Mouse (Mus musculus) adrenal gland, adult 18-20 months (tissue): ENCODE measurements around the gene Stfa3. TPM values are rescaled to one million over a fixed set of nuclear protein-coding genes. Genes with fewer than 3 reads are reported as not detected.
"Not testable (repeated sequence)": the region's sequence is repeated elsewhere in the genome, so short reads cannot be mapped to it uniquely, and the experiment has no call there.

Experiments
- DNase-seq, 2 experiments: peaks; one replicate each; pipeline ENCODE4 v3.0.0; 2021 to 2022; ENCODE audit warnings: low spot score in 2 of 2
- long read RNA-seq, 2 experiments: library from polyadenylated mRNA; stranded (forward); transcript quantifications; one replicate each; pipeline ENCODE4 v2.0.0; 2021
- total RNA-seq, 2 experiments: library from RNA; stranded (reverse); gene quantifications; 1 replicate in 1 of 2; 2 replicates in 1 of 2; pipeline ENCODE4 v1.2.3; 2021

Gene Stfa3
- not detected for total RNA-seq
- long read RNA-seq, experiment 1, result 0 reads
- long read RNA-seq, experiment 2, result 0 reads

GRCm38 (mm10) chr16:36455342-36455802 is at the start of gene Stfa3:
Gene Stfa3 (minus strand): TSS chr16:36455392.
- no peak for DNase-seq

GRCm38 (mm10) chr16:36502286-36502685 is 47.1 kb upstream of the Stfa3 start:
- DNase-seq, result no peak

- no peak for DNase-seq
These were observed 37.2 kb upstream of the Stfa3 start for GRCm38 (mm10) chr16:36492420-36492819.

- DNase-seq, result no peak
These were observed 21.7 kb upstream of the Stfa3 start for GRCm38 (mm10) chr16:36476866-36477265.

- DNase-seq, result no peak
These were observed 20.3 kb upstream of the Stfa3 start for GRCm38 (mm10) chr16:36475530-36475929.

GRCm38 (mm10) chr16:36474849-36475248 is 19.7 kb upstream of the Stfa3 start:
- DNase-seq, result no peak

GRCm38 (mm10) chr16:36473217-36474216 is 18.3 kb upstream of the Stfa3 start:
- peak; percentile 38 to 46 for DNase-seq

- DNase-seq, result no peak
These were observed 16.0 kb upstream of the Stfa3 start for GRCm38 (mm10) chr16:36471066-36471633.

- peak; percentile 46 to 49 for DNase-seq
These were observed 14.8 kb upstream of the Stfa3 start for GRCm38 (mm10) chr16:36469955-36470478.

GRCm38 (mm10) chr16:36469367-36469766 is 14.2 kb upstream of the Stfa3 start:
- no peak for DNase-seq

- DNase-seq, result no peak
These were observed 13.7 kb upstream of the Stfa3 start for GRCm38 (mm10) chr16:36468862-36469261.

GRCm38 (mm10) chr16:36467936-36468335 is 12.7 kb upstream of the Stfa3 start:
- no peak for DNase-seq

- no peak for DNase-seq
These were observed 10.2 kb upstream of the Stfa3 start for GRCm38 (mm10) chr16:36465436-36465835.

GRCm38 (mm10) chr16:36464076-36464475 is 8.9 kb upstream of the Stfa3 start:
- no peak for DNase-seq

- no peak for DNase-seq
These were observed 5.2 kb upstream of the Stfa3 start for GRCm38 (mm10) chr16:36460426-36460825.

GRCm38 (mm10) chr16:36420979-36421378 is 34.2 kb downstream of the Stfa3 start:
- DNase-seq, result not testable (repeated sequence)

GRCm38 (mm10) chr16:36408357-36408756 is 46.8 kb downstream of the Stfa3 start, which contains the start of gene Stfa2:
Gene Stfa2 (minus strand): TSS chr16:36408457.
- DNase-seq, result no peak
